Mouse (Mus musculus) neural tube, embryonic 12.5 days (tissue): ENCODE measurements at regions not wholly inside any gene's neighbourhood (a gene's known extent, or its start where the extent isn't known, plus 50 kb on each side); places are given as distances from the start of the nearest gene placed in this dataset.
"Not testable (repeated sequence)": the region's sequence is repeated elsewhere in the genome, so short reads cannot be mapped to it uniquely, and the experiment has no call there.

Experiments used
- ATAC-seq: fragments of 200-750 bp; cut with Nextera tagmentation; 2 replicates; pipeline ENCODE4 v1.8.0; 2017; ENCODE audit warnings: low read depth, mild to moderate bottlenecking, moderate TSS enrichment, moderate library complexity; ENCODE audit not compliant: low FRiP score
- H3K27ac ChIP-seq: fragments of 300-500 bp; sonication (generic); 2 replicates; pipeline ENCODE4 v1.5.1; 2016
- H3K27me3 ChIP-seq: fragments of 300-500 bp; sonication (generic); replicated peaks from 2 replicates; pipeline ENCODE4 v1.6.1; 2016; ENCODE audit warnings: mild to moderate bottlenecking
- H3K36me3 ChIP-seq: fragments of 300-500 bp; sonication (generic); 2 replicates; pipeline ENCODE4 v1.6.1; 2016; ENCODE audit warnings: mild to moderate bottlenecking
- H3K4me1 ChIP-seq: fragments of 300-500 bp; sonication (generic); 2 replicates; pipeline ENCODE4 v1.6.1; 2016
- H3K4me2 ChIP-seq: fragments of 300-500 bp; sonication (generic); replicated peaks from 2 replicates; pipeline ENCODE4 v1.6.1; 2016; ENCODE audit warnings: mild to moderate bottlenecking
- H3K4me3 ChIP-seq: fragments of 300-500 bp; sonication (generic); 2 replicates; pipeline ENCODE4 v1.5.1; 2016
- H3K9ac ChIP-seq: fragments of 300-500 bp; sonication (generic); 2 replicates; pipeline ENCODE4 v1.6.1; 2016; ENCODE audit warnings: mild to moderate bottlenecking
- H3K9me3 ChIP-seq: fragments of 300-500 bp; sonication (generic); 2 replicates; pipeline ENCODE4 v1.6.1; 2016; ENCODE audit warnings: mild to moderate bottlenecking
- WGBS: fragments of 180-500 bp; shearing (Covaris S2); methylation state at CpG from one replicate; pipeline ENCODE4 v1.1.7; 2016; 5-methylcytosine and 5-hydroxymethylcytosine counted together

DNA sequence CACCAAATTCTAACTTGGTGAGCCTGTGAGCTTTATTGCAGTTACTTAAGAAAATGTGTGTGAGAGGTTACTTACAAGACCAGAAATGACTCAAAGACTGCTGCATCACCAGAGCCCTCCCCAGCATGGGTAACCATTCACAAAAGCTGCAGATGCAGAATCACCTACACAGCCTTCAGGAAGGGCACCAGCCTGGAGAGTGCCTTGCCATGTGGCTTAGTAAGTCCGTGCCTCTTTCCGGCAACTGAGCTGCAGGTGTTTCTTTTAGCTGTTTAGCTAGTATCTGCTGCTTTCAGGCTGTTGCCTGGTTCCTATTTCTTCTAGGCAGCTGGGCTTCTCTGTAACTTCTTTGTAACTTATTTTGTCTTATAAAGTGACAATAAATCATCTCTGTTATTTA lies 213.2 kb upstream of the Stxbp6 start:
- H3K9me3 ChIP-seq: no peaks in the 10 kb centered on the region
- 53% methylated on average over 2 of the region's 2 CpGs for WGBS
- H3K4me3 ChIP-seq: no peak overlapping the region
- no peak for ATAC-seq
- H3K27ac ChIP-seq: no peak overlapping the region
- H3K27me3 ChIP-seq: no peaks in the 10 kb centered on the region
- no peaks in the 10 kb centered on the region for H3K36me3 ChIP-seq
- H3K9ac ChIP-seq: no peak overlapping the region
- no peak overlapping the region for H3K4me2 ChIP-seq
- no peaks in the 10 kb centered on the region for H3K4me1 ChIP-seq

- ATAC-seq: no peak; the same call in 1 of the 2 replicates
- Histone ChIP-seq H3K9ac (no peak overlapping the region), H3K27me3 (no peaks in the 10 kb centered on the region), H3K36me3 (no peaks in the 10 kb centered on the region), H3K4me1 (no peaks in the 10 kb centered on the region), H3K4me3 (no peak overlapping the region), H3K9me3 (no peaks in the 10 kb centered on the region), H3K27ac (no peak overlapping the region), H3K4me2 (no peak overlapping the region)
- 93% methylated on average over 5 of the region's 5 CpGs for WGBS
Observed at GRCm38 (mm10) chr12:45256309-45256708, 181.8 kb upstream of the Stxbp6 start.

GRCm38 (mm10) chr12:45211131-45211530 lies 136.6 kb upstream of the Stxbp6 start:
- Histone ChIP-seq H3K4me1 (no peaks in the 10 kb centered on the region), H3K27me3 (no peaks in the 10 kb centered on the region), H3K4me2 (no peak overlapping the region), H3K4me3 (no peak overlapping the region), H3K27ac (no peak overlapping the region), H3K36me3 (no peaks in the 10 kb centered on the region), H3K9ac (no peak overlapping the region), H3K9me3 (no peaks in the 10 kb centered on the region)
- 91% methylated on average over 1 of the region's 1 CpGs for WGBS
- no peak for ATAC-seq

DNA sequence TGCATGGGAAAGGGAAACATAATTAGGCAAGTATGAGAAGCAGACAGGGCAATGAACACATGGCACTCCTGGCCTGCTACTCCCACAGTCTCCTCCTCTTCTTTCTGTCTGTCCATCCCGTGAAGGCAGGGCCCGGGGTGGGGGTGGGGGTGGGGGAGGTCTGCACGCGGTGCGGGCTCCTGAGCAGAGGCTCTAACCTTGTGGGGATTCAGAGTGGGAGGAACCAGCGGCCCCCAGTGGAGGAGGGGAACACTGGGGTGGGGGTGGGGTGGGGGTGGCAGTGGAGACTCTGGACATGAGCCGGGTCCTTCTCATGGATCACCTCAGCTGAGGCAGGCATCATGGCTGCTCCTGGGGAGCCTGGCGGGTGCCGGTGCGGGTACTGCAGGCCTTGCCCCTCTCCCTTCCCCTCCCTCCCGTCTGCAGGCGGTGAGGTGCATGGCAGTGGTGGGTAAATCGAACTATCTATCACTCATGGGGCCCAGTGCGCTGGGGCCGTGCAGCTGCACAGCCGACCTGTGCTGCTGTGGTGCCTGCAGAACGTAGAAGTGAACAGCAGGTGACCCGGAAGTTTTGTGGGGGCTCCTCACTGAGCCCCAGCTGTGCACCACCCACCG lies 120.9 kb upstream of the Stxbp6 start:
- no peaks in the 10 kb centered on the region for H3K4me1 ChIP-seq
- WGBS: 70% methylated on average over 17 of the region's 19 CpGs
- no peaks in the 10 kb centered on the region for H3K27me3 ChIP-seq
- no peak overlapping the region for H3K4me3 ChIP-seq
- no peaks in the 10 kb centered on the region for H3K36me3 ChIP-seq
- no peak overlapping the region for H3K4me2 ChIP-seq
- no peaks in the 10 kb centered on the region for H3K9me3 ChIP-seq
- H3K27ac ChIP-seq: no peak overlapping the region
- no peak overlapping the region for H3K9ac ChIP-seq
- ATAC-seq: 0 out of 2 replicates have a peak, but pooled peaks have one; percentile 13

- ATAC-seq: no peak
- Histone ChIP-seq H3K27ac (no peak overlapping the region), H3K9ac (no peak overlapping the region), H3K4me2 (no peak overlapping the region), H3K4me3 (no peak overlapping the region), H3K9me3 (no peaks in the 10 kb centered on the region), H3K27me3 (no peaks in the 10 kb centered on the region), H3K36me3 (no peaks in the 10 kb centered on the region), H3K4me1 (no peaks in the 10 kb centered on the region)
- 14% methylated on average over 6 of the region's 6 CpGs for WGBS
Observed at GRCm38 (mm10) chr12:45187149-45187548, 112.6 kb upstream of the Stxbp6 start.

DNA sequence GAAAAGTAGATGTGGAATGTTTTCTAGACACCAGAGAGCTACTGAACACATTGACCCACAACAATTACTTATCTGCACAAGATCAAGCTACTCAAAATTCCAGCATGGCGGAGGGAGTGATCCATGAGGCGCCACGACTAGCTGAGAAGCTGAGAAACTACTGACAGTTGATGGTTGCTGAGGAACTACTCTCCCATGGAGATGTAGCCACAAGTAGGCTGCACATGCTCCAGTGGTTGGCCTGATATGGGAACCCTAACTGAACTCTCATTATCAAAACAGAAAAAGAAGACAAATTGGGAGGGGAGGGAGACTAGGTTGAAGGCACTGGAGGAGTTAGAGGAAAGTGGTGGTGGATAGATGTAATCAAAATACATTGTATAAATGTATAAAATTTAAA lies 110.0 kb upstream of the Stxbp6 start:
- no peaks in the 10 kb centered on the region for H3K4me1 ChIP-seq
- no peak overlapping the region for H3K9ac ChIP-seq
- no peaks in the 10 kb centered on the region for H3K27me3 ChIP-seq
- H3K4me3 ChIP-seq: no peak overlapping the region
- no peak for ATAC-seq
- no peaks in the 10 kb centered on the region for H3K36me3 ChIP-seq
- 83% methylated on average over 3 of the region's 3 CpGs for WGBS
- H3K9me3 ChIP-seq: no peaks in the 10 kb centered on the region
- no peak overlapping the region for H3K27ac ChIP-seq
- no peak overlapping the region for H3K4me2 ChIP-seq

DNA sequence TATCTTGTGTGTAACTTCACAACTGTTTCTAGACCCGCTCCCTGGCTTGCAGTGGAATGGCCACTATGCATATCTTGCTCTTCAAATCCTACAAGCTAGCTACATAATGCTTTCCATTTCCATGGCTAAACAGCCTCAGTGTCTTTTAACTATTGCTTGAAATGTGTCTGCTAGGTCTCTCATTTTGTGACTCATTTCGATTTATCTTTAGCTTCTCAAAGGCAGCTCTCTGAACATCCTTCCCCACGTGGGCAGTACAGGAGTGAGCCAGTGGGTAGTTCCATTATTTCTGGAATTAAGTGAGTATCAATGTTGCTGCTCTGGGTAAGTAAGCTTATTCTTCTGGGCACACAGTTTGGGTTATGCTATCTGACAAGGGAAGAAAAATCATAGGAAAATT lies 102.9 kb upstream of the Stxbp6 start:
- Histone ChIP-seq H3K9ac (no peak overlapping the region), H3K9me3 (no peaks in the 10 kb centered on the region), H3K27me3 (no peaks in the 10 kb centered on the region), H3K4me1 (no peaks in the 10 kb centered on the region), H3K4me3 (no peak overlapping the region), H3K27ac (no peak overlapping the region), H3K4me2 (no peak overlapping the region), H3K36me3 (no peaks in the 10 kb centered on the region)
- no peak for ATAC-seq
- WGBS: 88% methylated on average over 3 of the region's 3 CpGs

GRCm38 (mm10) chr12:45175259-45175658 lies 100.8 kb upstream of the Stxbp6 start:
- 89% methylated on average over 2 of the region's 2 CpGs for WGBS
- not testable (repeated sequence) for H3K4me2 ChIP-seq, H3K4me3 ChIP-seq, ATAC-seq, H3K9me3 ChIP-seq, H3K4me1 ChIP-seq, H3K27me3 ChIP-seq, H3K27ac ChIP-seq, H3K36me3 ChIP-seq, H3K9ac ChIP-seq

- Histone ChIP-seq H3K27ac (no peak overlapping the region), H3K4me3 (no peak overlapping the region), H3K27me3 (no peaks in the 10 kb centered on the region), H3K4me2 (no peak overlapping the region), H3K9me3 (no peaks in the 10 kb centered on the region), H3K36me3 (no peaks in the 10 kb centered on the region), H3K9ac (no peak overlapping the region), H3K4me1 (no peaks in the 10 kb centered on the region)
- ATAC-seq: peak; percentile 86
- 41% methylated on average over 8 of the region's 8 CpGs for WGBS
Observed at GRCm38 (mm10) chr12:45171927-45172642, 97.6 kb upstream of the Stxbp6 start.

- Histone ChIP-seq H3K4me2 (no peak overlapping the region), H3K9me3 (no peaks in the 10 kb centered on the region), H3K36me3 (no peaks in the 10 kb centered on the region), H3K4me3 (no peak overlapping the region), H3K4me1 (no peaks in the 10 kb centered on the region), H3K9ac (no peak overlapping the region), H3K27me3 (no peaks in the 10 kb centered on the region), H3K27ac (no peak overlapping the region)
- ATAC-seq: no peak
- WGBS: 71% methylated on average over 4 of the region's 4 CpGs
Observed at GRCm38 (mm10) chr12:45162011-45162410, 87.5 kb upstream of the Stxbp6 start.

DNA sequence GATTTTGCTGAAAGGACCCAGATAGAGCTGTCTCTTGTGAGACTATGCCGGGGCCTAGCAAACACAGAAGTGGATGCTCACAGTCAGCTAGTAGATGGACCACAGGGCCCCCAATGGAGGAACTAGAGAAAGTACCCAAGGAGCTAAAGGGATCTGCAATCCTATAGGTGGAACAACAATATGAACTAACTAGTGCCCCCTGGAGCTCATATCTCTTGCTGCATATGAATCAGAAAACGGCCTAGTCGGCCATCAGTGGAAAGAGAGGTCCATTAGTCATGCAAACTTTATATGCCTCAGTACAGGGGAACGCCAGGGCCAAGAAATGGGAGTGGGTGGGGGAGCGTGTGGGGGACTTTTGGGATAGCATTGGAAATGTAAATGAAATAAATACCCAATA lies 87.1 kb upstream of the Stxbp6 start:
- ATAC-seq: not testable (repeated sequence)

DNA sequence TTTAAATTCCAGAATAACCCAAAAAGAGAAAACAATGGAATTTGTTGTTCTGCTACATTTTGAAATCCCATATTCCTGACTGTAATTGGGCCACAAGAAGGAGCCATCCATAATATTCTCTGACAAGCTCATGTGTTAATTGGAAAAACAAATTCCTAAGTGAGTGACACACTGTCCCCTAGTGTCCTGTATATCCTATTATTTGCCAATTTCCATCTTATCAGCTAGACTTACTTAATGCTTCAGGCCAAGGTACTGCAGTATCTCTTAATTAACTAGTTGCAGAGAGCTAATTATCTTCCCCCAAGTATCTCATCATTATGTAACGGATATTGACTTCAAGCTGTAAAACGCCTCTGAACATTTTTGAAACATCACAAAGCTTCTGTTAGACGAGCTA lies 84.5 kb upstream of the Stxbp6 start:
- Histone ChIP-seq H3K9ac (no peak overlapping the region), H3K9me3 (no peaks in the 10 kb centered on the region), H3K27ac (no peak overlapping the region), H3K4me1 (no peaks in the 10 kb centered on the region), H3K27me3 (no peaks in the 10 kb centered on the region), H3K36me3 (no peaks in the 10 kb centered on the region), H3K4me3 (no peak overlapping the region), H3K4me2 (no peak overlapping the region)
- ATAC-seq: no peak
- 73% methylated on average over 3 of the region's 3 CpGs for WGBS

More for the DNA sequence above, 87.1 kb upstream of the Stxbp6 start:
- not testable (repeated sequence) for H3K9ac ChIP-seq, H3K4me2 ChIP-seq, H3K4me1 ChIP-seq, H3K9me3 ChIP-seq, H3K27me3 ChIP-seq, H3K27ac ChIP-seq, H3K4me3 ChIP-seq, H3K36me3 ChIP-seq
- WGBS: 84% methylated on average over 5 of the region's 5 CpGs

GRCm38 (mm10) chr12:45137438-45138018 lies 63.0 kb upstream of the Stxbp6 start:
- H3K36me3 ChIP-seq: no peaks in the 10 kb centered on the region
- no peaks in the 10 kb centered on the region for H3K27me3 ChIP-seq
- no peaks in the 10 kb centered on the region; the same call in 1 of the 2 replicates for H3K4me1 ChIP-seq
- H3K27ac ChIP-seq: no peak overlapping the region
- no peak for ATAC-seq
- 68% methylated on average over 7 of the region's 7 CpGs for WGBS
- H3K4me3 ChIP-seq: no peak overlapping the region
- no peaks in the 10 kb centered on the region for H3K9me3 ChIP-seq
- H3K9ac ChIP-seq: no peak overlapping the region
- H3K4me2 ChIP-seq: no peak overlapping the region
